Mouse (Mus musculus) cerebellum, adult 2 months (tissue): Measurements from ENCODE around the gene Gdpd3.

ENCODE experiments used
- CTCF ChIP-seq: fragments of 200-500 bp; IDR thresholded peaks from 2 replicates; pipeline ENCODE4 v1.5.1; 2011; ENCODE audit warnings: low read depth, mild to moderate bottlenecking, control low read depth, low read length, moderate library complexity, borderline replicate concordance; ENCODE audit not compliant: insufficient read depth
- POLR2A ChIP-seq: fragments of 200-500 bp; IDR thresholded peaks from 2 replicates; pipeline ENCODE4 v1.6.1; 2011; ENCODE audit warnings: low read length, control low read depth, borderline replicate concordance; ENCODE audit not compliant: insufficient read depth

GRCm38 (mm10) chr7:126809723-126810369, 43.7 kb downstream of the Gdpd3 start:
- TF ChIP-seq POLR2A = no peak
- TF ChIP-seq CTCF = no peak
